Mouse (Mus musculus): ENCODE results near the gene Ap2s1. TPM values are rescaled to one million over a fixed set of nuclear protein-coding genes. Genes with fewer than 3 reads are reported as not detected.
A peak's percentile ranks its signal among the peaks of the same experiment; 100 is the strongest.

Gene Ap2s1
- total RNA-seq, 1 experiment = 227 TPM

DNA sequence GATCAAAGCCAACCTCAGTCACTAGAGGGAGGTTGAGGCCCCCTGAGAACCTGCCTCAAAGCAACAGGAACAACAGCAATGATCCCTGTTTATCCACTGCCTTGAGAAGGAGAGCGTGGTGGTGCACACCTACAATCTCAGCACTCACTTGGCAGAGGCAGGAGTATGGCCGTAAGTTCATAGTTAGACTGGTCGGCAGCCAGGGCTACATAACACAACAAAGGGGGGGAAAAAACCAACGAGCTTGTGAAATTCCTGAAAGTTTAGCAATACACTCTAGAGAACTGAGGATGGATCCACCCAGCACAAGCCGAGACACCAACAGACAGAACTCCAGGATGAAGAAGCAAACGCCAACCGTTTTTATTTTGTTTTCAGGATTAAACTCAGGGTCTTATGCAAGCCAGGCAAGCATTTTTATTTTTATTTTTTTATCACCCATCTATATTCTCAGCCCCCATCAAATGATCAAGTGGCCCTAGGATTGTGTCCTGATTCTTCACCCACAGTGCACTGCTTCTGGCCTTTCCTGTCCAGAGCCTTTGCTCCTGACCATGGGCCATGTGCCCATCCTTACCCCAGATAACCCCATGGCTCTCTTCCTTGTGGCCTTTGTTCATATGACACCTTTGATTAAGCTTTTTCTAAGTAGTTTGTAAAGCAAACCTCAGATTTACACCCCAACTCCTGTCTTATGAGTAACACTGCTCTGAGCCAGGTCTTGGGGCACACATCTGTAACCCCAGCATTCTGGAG is 25.4 kb downstream of the Ap2s1 start:
- in situ Hi-C loops (cut with MboI; ENCODE audit: low sequenced_read_pairs in 2 of 2, unreplicated experiment in 2 of 2) = no loop called here
- no peak for DNase-seq (ENCODE audit: low read depth, low spot score)
- no peaks in the 10 kb centered on the region for H3K36me3 ChIP-seq (ENCODE audit: control insufficient read depth, insufficient read depth, low read length, poor library complexity, severe bottlenecking)
- H3K9me3 ChIP-seq (ENCODE audit: control insufficient read depth, insufficient read depth, low read depth, low read length) = no peaks in the 10 kb centered on the region
- TF ChIP-seq ZNF384 (IDR thresholded peaks at IDR 0.05; ENCODE audit: low read depth, low read length) = no peak
- no peak for TF ChIP-seq CHD2 (IDR thresholded peaks at IDR 0.05; ENCODE audit: low read depth, low read length)
- TF ChIP-seq ZC3H11A (IDR thresholded peaks at IDR 0.05; ENCODE audit: borderline replicate concordance, low read depth, low read length) = no peak
- TF ChIP-seq MAFK (IDR thresholded peaks at IDR 0.05; ENCODE audit: insufficient read depth, low read depth, low read length) = no peak
- no peak for TF ChIP-seq HCFC1 (IDR thresholded peaks at IDR 0.05; ENCODE audit: borderline replicate concordance, insufficient read depth, low read length)
- no peak overlapping the region for H3K9ac ChIP-seq (ENCODE audit: insufficient read depth, low read depth, low read length, poor library complexity, severe bottlenecking)
- H3K4me3 ChIP-seq (ENCODE audit: insufficient read depth in 1 of 2, low read depth in 1 of 2, low read length in 2 of 2, poor library complexity in 1 of 2, severe bottlenecking in 1 of 2) = no peak overlapping the region
- no peak overlapping the region for H3K27ac ChIP-seq (ENCODE audit: insufficient read depth, low read depth, low read length, poor library complexity, severe bottlenecking)
- peaks cover 2 to 7% of the 10 kb centered on the region in 2 experiments; a peak in 3 of 4 replicates for H3K4me1 ChIP-seq (ENCODE audit: control insufficient read depth in 2 of 2, insufficient read depth in 2 of 2, low read length in 2 of 2, poor library complexity in 1 of 2)

GRCm38 (mm10) chr7:16766443-16766842 is 28.2 kb downstream of the Ap2s1 start:
- Histone ChIP-seq H3K4me1 (ENCODE audit: control insufficient read depth in 2 of 2, insufficient read depth in 2 of 2, low read length in 2 of 2, poor library complexity in 1 of 2) (peaks cover 0 to 2% of the 10 kb centered on the region in 2 experiments; a peak in 1 of 4 replicates), H3K4me3 (ENCODE audit: insufficient read depth in 1 of 2, low read depth in 1 of 2, low read length in 2 of 2, poor library complexity in 1 of 2, severe bottlenecking in 1 of 2) (no peak overlapping the region), H3K9me3 (ENCODE audit: control insufficient read depth, insufficient read depth, low read depth, low read length) (no peaks in the 10 kb centered on the region), H3K9ac (ENCODE audit: insufficient read depth, low read depth, low read length, poor library complexity, severe bottlenecking) (no peak overlapping the region), H3K27ac (ENCODE audit: insufficient read depth, low read depth, low read length, poor library complexity, severe bottlenecking) (no peak overlapping the region), H3K36me3 (ENCODE audit: control insufficient read depth, insufficient read depth, low read length, poor library complexity, severe bottlenecking) (no peaks in the 10 kb centered on the region)
- DNase-seq (ENCODE audit: low read depth, low spot score) = no peak
- in situ Hi-C loops (cut with MboI; ENCODE audit: low sequenced_read_pairs in 2 of 2, unreplicated experiment in 2 of 2) = no loop called here
- TF ChIP-seq ZC3H11A (IDR thresholded peaks at IDR 0.05; ENCODE audit: borderline replicate concordance, low read depth, low read length) = no peak
- TF ChIP-seq HCFC1 (IDR thresholded peaks at IDR 0.05; ENCODE audit: borderline replicate concordance, insufficient read depth, low read length) = no peak
- no peak for TF ChIP-seq CHD2 (IDR thresholded peaks at IDR 0.05; ENCODE audit: low read depth, low read length)
- TF ChIP-seq ZNF384 (IDR thresholded peaks at IDR 0.05; ENCODE audit: low read depth, low read length) = no peak
- TF ChIP-seq MAFK (IDR thresholded peaks at IDR 0.05; ENCODE audit: insufficient read depth, low read depth, low read length) = no peak

GRCm38 (mm10) chr7:16775888-16776287 is 37.7 kb downstream of the Ap2s1 start:
- Histone ChIP-seq H3K4me3 (ENCODE audit: insufficient read depth in 1 of 2, low read depth in 1 of 2, low read length in 2 of 2, poor library complexity in 1 of 2, severe bottlenecking in 1 of 2) (no peak overlapping the region), H3K27ac (ENCODE audit: insufficient read depth, low read depth, low read length, poor library complexity, severe bottlenecking) (no peak overlapping the region), H3K36me3 (ENCODE audit: control insufficient read depth, insufficient read depth, low read length, poor library complexity, severe bottlenecking) (no peaks in the 10 kb centered on the region), H3K4me1 (ENCODE audit: control insufficient read depth in 2 of 2, insufficient read depth in 2 of 2, low read length in 2 of 2, poor library complexity in 1 of 2) (peaks cover 4% of the 10 kb centered on the region in 2 experiments; a peak in 3 of 4 replicates), H3K9ac (ENCODE audit: insufficient read depth, low read depth, low read length, poor library complexity, severe bottlenecking) (no peak overlapping the region), H3K9me3 (ENCODE audit: control insufficient read depth, insufficient read depth, low read depth, low read length) (no peaks in the 10 kb centered on the region)
- TF ChIP-seq ZNF384 (IDR thresholded peaks at IDR 0.05; ENCODE audit: low read depth, low read length) (no peak), HCFC1 (IDR thresholded peaks at IDR 0.05; ENCODE audit: borderline replicate concordance, insufficient read depth, low read length) (no peak), ZC3H11A (IDR thresholded peaks at IDR 0.05; ENCODE audit: borderline replicate concordance, low read depth, low read length) (no peak), MAFK (IDR thresholded peaks at IDR 0.05; ENCODE audit: insufficient read depth, low read depth, low read length) (no peak), CHD2 (IDR thresholded peaks at IDR 0.05; ENCODE audit: low read depth, low read length) (no peak)
- no peak for DNase-seq (ENCODE audit: low read depth, low spot score)
- in situ Hi-C loops (cut with MboI; ENCODE audit: low sequenced_read_pairs in 2 of 2, unreplicated experiment in 2 of 2) = no loop called here

DNA sequence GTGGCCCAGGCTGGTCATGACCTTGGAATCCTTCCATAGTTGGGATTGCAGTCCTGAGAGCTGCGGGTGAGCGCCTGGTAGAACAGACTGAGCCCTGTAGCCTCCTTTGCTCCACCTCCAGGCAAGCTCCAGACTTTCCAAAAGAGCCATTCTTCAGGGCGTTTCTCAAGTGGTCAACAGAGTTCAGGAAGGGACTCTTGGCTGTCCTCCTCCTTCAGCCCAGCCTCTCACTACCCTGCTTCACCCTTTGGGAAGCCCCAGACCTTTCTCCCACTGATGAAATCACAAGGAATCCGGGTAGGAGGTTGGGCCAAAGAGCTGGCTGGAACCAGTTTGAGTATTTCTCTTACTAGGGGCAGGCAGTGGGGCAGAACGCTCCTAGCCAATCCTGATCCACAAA is 41.9 kb downstream of the Ap2s1 start:
- peak overlapping the region; percentile 34 to 64; a peak in 3 of 4 replicates for H3K4me3 ChIP-seq (ENCODE audit: insufficient read depth in 1 of 2, low read depth in 1 of 2, low read length in 2 of 2, poor library complexity in 1 of 2, severe bottlenecking in 1 of 2)
- peaks cover 11% of the 10 kb centered on the region for H3K36me3 ChIP-seq (ENCODE audit: control insufficient read depth, insufficient read depth, low read length, poor library complexity, severe bottlenecking)
- no peak for TF ChIP-seq CHD2 (IDR thresholded peaks at IDR 0.05; ENCODE audit: low read depth, low read length)
- no peak for TF ChIP-seq ZC3H11A (IDR thresholded peaks at IDR 0.05; ENCODE audit: borderline replicate concordance, low read depth, low read length)
- no peak for TF ChIP-seq MAFK (IDR thresholded peaks at IDR 0.05; ENCODE audit: insufficient read depth, low read depth, low read length)
- TF ChIP-seq HCFC1 (IDR thresholded peaks at IDR 0.05; ENCODE audit: borderline replicate concordance, insufficient read depth, low read length) = no peak
- no peak for TF ChIP-seq ZNF384 (IDR thresholded peaks at IDR 0.05; ENCODE audit: low read depth, low read length)
- in situ Hi-C loops (cut with MboI; ENCODE audit: low sequenced_read_pairs in 2 of 2, unreplicated experiment in 2 of 2) = no loop called here
- DNase-seq (ENCODE audit: low read depth, low spot score) = no peak
- H3K9ac ChIP-seq (ENCODE audit: insufficient read depth, low read depth, low read length, poor library complexity, severe bottlenecking) = peak overlapping the region; percentile 29; the same call in 1 of the 2 replicates
- H3K4me1 ChIP-seq (ENCODE audit: control insufficient read depth in 2 of 2, insufficient read depth in 2 of 2, low read length in 2 of 2, poor library complexity in 1 of 2) = peaks cover 2 to 9% of the 10 kb centered on the region in 2 experiments; a peak in 3 of 4 replicates
- H3K27ac ChIP-seq (ENCODE audit: insufficient read depth, low read depth, low read length, poor library complexity, severe bottlenecking) = peak overlapping the region; percentile 57
- no peaks in the 10 kb centered on the region for H3K9me3 ChIP-seq (ENCODE audit: control insufficient read depth, insufficient read depth, low read depth, low read length)
